Mouse (Mus musculus) megakaryocyte, embryonic 14.5 days (primary cell): Measurements from ENCODE around the gene Tal1.

Experiments
- FLI1 ChIP-seq: IDR thresholded peaks from 2 replicates; pipeline ENCODE4 v1.6.1; 2012; ENCODE audit warnings: low read length, inconsistent platforms, mixed read lengths
- GATA1 ChIP-seq: IDR thresholded peaks from 3 replicates; pipeline ENCODE4 v1.6.1; 2012; ENCODE audit warnings: mixed read lengths, low read length, inconsistent platforms, borderline replicate concordance

DNA sequence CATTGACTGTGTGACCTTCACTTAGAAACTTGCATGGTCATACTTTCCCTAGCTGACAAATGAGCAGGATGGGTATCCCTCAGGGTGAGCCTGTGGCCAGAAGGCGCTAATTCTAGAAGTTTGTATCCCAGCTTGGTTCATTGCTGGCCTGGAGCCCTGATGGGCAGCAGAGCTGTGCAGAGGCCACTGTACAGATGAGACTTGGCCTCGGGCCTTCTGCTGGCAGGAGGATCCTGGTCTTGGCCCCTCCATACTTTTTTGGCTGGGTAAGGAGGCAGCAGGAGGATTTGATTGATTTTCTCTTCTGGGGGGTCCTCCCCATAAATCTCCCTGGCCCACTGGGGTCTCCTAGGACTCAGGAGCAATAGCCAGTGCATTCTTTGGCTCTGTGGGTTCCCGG lies 26.8 kb downstream of the Tal1 start:
- TF ChIP-seq GATA1 (no peak), FLI1 (no peak)
